Mouse (Mus musculus) myocyte (in vitro differentiated cells): ENCODE results near the gene Pcsk2. TPM values are rescaled to one million over a fixed set of nuclear protein-coding genes. Genes with fewer than 3 reads are reported as not detected.

Experiments
- H3K27me3 ChIP-seq: one replicate; pipeline ENCODE4 v1.6.1; 2011; ENCODE audit not compliant: control insufficient read depth, insufficient read depth, insufficient read length
- H3K36me3 ChIP-seq: one replicate; pipeline ENCODE4 v1.6.1; 2011; ENCODE audit not compliant: control insufficient read depth, insufficient read depth
- H3K4me2 ChIP-seq: one replicate; pipeline ENCODE4 v1.6.1; 2011; ENCODE audit warnings: low read depth, control low read depth
- H3K4me3 ChIP-seq: one replicate; pipeline ENCODE4 v1.5.1; 2011; ENCODE audit warnings: mild to moderate bottlenecking, control low read depth, moderate library complexity
- H3K79me2 ChIP-seq: one replicate; pipeline ENCODE4 v1.6.1; 2011; ENCODE audit not compliant: control insufficient read depth, insufficient read depth
- H3ac ChIP-seq: one replicate; pipeline ENCODE4 v1.6.1; 2011; ENCODE audit not compliant: control insufficient read depth, insufficient read length
- CEBPB ChIP-seq: IDR thresholded peaks from 2 replicates; pipeline ENCODE4 v1.6.1; 2011; ENCODE audit warnings: mild to moderate bottlenecking, moderate library complexity; ENCODE audit not compliant: poor library complexity, insufficient read depth, severe bottlenecking
- E2F4 ChIP-seq: IDR thresholded peaks from one replicate; pipeline ENCODE4 v1.6.1; 2011; ENCODE audit warnings: mild to moderate bottlenecking, control low read depth, moderate library complexity; ENCODE audit not compliant: insufficient read depth
- MAX ChIP-seq: IDR thresholded peaks from one replicate; pipeline ENCODE4 v1.6.1; 2011; ENCODE audit warnings: low read depth, mild to moderate bottlenecking, control low read depth
- MYOD1 ChIP-seq, 3 experiments: IDR thresholded peaks; one replicate each; pipeline ENCODE4 v1.6.1; 2011; ENCODE audit warnings: control low read depth in 2 of 3, low read depth in 2 of 3, mild to moderate bottlenecking in 2 of 3, moderate library complexity in 1 of 3; ENCODE audit not compliant: insufficient read length in 2 of 3, control insufficient read depth in 1 of 3
- MYOG ChIP-seq, 3 experiments: IDR thresholded peaks; one replicate each; pipeline ENCODE4 v1.6.1; 2011; ENCODE audit warnings: control low read depth in 2 of 3, low read depth in 2 of 3, mild to moderate bottlenecking in 2 of 3; ENCODE audit not compliant: insufficient read length in 2 of 3, control insufficient read depth in 1 of 3, insufficient read depth in 1 of 3
- POLR2A ChIP-seq: IDR thresholded peaks from one replicate; pipeline ENCODE4 v1.6.1; 2011; ENCODE audit warnings: low read depth, mild to moderate bottlenecking, control low read depth, moderate library complexity; ENCODE audit not compliant: insufficient read length
- POLR2AphosphoS2 ChIP-seq: IDR thresholded peaks from one replicate; pipeline ENCODE4 v1.6.1; 2011; ENCODE audit warnings: low read depth, control low read depth; ENCODE audit not compliant: insufficient read length
- REST ChIP-seq: IDR thresholded peaks from one replicate; pipeline ENCODE4 v1.6.1; 2011; ENCODE audit warnings: mild to moderate bottlenecking, control low read depth, moderate library complexity; ENCODE audit not compliant: insufficient read depth, insufficient read length
- SRF ChIP-seq: IDR thresholded peaks from one replicate; pipeline ENCODE4 v1.6.1; 2011; ENCODE audit warnings: low read depth; ENCODE audit not compliant: control insufficient read depth, insufficient read length
- TCF12 ChIP-seq: IDR thresholded peaks from one replicate; pipeline ENCODE4 v1.6.1; 2011; ENCODE audit warnings: mild to moderate bottlenecking, control low read depth; ENCODE audit not compliant: poor library complexity, insufficient read depth, severe bottlenecking
- TCF3 ChIP-seq: IDR thresholded peaks from one replicate; pipeline ENCODE4 v1.6.1; 2011; ENCODE audit warnings: low read depth, control low read depth; ENCODE audit not compliant: insufficient read length
- USF1 ChIP-seq: IDR thresholded peaks from one replicate; pipeline ENCODE4 v1.6.1; 2011; ENCODE audit warnings: low read depth, mild to moderate bottlenecking, control low read depth, moderate library complexity
- polyA plus RNA-seq: library from polyadenylated mRNA; unstranded; fragments of >200 nt; fragmentation: generic; extraction: Trizol; gene quantifications from one replicate; pipeline ENCODE4 v1.2.1, GENCODE M21; 2012; ENCODE audit warnings: missing spikeins

Pcsk2 gene
- polyA plus RNA-seq, 1 experiment: 0.01 TPM

DNA sequence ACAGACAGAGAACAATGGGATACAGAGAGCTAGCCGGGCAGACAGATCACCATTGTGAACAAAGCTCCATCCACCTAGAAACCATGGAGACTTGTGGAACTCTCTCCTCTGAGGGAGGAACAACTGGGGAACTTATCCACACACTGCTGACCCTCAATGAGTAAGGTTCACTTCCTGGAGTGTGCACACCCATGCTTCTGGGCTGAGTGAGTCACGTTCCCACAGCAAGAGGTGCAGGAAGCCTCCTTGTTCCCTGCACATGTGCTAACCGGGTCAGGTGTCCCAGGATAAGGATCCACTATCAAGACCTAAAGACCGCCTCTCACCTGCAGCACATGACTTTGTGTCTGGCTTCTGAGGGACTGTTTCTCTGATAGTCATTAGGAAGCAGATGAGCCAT lies 307.5 kb downstream of the Pcsk2 start:
- Histone ChIP-seq H3K4me3 (no peak overlapping the region), H3K79me2 (no peaks in the 10 kb centered on the region), H3K36me3 (no peaks in the 10 kb centered on the region), H3K4me2 (no peak overlapping the region), H3K27me3 (no peaks in the 10 kb centered on the region), H3ac (no peak overlapping the region)
- no peak for TF ChIP-seq TCF12
- no peak for TF ChIP-seq USF1
- no peak for TF ChIP-seq SRF
- TF ChIP-seq REST: no peak
- no peak for TF ChIP-seq CEBPB
- TF ChIP-seq MAX: no peak
- no peak for TF ChIP-seq TCF3

DNA sequence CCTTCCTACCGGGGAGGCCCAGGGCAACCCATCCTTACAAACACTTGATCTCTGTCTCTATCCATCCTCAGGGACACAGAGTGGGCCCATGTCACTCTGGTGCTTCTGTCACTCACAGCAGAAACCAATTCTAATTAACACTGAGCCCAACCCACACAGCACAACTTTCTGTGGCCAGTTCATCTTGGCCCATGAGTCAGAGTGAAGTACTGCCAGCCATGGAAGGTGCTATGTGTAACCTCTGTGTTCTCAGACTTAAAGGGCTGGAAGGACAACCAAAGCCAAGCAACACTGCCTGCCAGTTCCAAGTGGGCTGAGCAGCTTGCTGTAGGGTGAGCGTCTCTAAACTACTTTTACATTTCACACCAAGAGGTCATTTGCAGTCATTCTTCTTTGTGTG lies 313.2 kb downstream of the Pcsk2 start:
- Histone ChIP-seq H3K36me3 (no peaks in the 10 kb centered on the region), H3K4me2 (no peak overlapping the region), H3K79me2 (no peaks in the 10 kb centered on the region), H3ac (no peak overlapping the region), H3K4me3 (no peak overlapping the region), H3K27me3 (peaks cover 11% of the 10 kb centered on the region)
- TF ChIP-seq MAX: no peak
- no peak for TF ChIP-seq MYOG (IDR thresholded peaks at IDR 0.05; ENCODE audit: control insufficient read depth in 1 of 3, insufficient read depth in 1 of 3, insufficient read length in 2 of 3, low read depth in 2 of 3)
- no peak for TF ChIP-seq CEBPB
- TF ChIP-seq USF1: no peak
- no peak for TF ChIP-seq REST
- TF ChIP-seq SRF: no peak
- no peak for TF ChIP-seq MYOD1 (IDR thresholded peaks at IDR 0.05; ENCODE audit: control insufficient read depth in 1 of 3, insufficient read length in 2 of 3, low read depth in 2 of 3)
- TF ChIP-seq TCF3: no peak
- TF ChIP-seq TCF12: no peak
- no peak for TF ChIP-seq POLR2AphosphoS2
- no peak for TF ChIP-seq E2F4

DNA sequence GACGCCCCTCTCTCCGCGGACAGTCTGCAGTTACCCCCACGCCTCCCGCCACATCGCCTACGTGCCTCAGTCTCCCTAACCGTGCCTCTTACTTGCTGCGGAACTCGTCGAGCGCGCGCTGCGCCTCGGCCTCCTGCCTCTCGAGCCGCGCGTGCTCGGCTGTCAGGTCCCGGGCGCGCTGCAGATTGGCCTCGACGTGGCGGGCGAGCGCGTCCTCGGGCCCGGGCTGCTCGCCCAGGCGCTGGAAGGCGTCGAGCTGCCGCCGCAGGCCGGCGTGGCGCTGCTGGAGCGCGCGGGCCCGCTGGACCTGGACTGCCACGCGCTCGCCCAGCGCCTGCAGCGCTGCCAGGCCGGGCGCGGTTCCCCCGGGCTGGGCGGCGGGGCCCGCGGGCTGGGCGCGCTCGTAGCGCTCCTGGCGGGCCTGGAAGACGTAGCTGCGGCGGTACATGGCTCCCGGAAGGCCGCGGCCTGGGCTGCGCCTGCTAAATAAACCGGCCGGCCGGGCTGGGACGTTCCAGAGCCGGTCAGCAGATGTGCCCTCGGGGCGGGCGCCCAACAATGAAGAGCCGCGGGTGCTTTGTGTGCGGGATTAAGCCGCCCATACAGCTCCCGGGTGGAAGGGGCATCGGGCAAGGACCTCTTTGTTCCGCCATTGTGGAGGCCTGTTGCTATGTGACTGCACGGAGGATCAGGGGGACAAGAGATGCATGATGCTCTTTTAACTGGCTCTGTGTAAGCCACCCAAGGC lies 316.7 kb downstream of the Pcsk2 start, which contains the start of gene Bfsp1:
Gene Bfsp1 (minus strand): TSS at position 690 of the 748 bp plus-strand sequence.
- no peak within 1 kb of the TSS for H3K4me2 ChIP-seq
- no peak within 1 kb of the TSS for H3ac ChIP-seq
- H3K79me2 ChIP-seq: no peaks in the 10 kb centered on the region
- H3K36me3 ChIP-seq: no peaks in the 10 kb centered on the region
- peaks cover 11% of the 10 kb centered on the region for H3K27me3 ChIP-seq
- no peak for TF ChIP-seq POLR2AphosphoS2
- no peak within 1 kb of the TSS for H3K4me3 ChIP-seq

DNA sequence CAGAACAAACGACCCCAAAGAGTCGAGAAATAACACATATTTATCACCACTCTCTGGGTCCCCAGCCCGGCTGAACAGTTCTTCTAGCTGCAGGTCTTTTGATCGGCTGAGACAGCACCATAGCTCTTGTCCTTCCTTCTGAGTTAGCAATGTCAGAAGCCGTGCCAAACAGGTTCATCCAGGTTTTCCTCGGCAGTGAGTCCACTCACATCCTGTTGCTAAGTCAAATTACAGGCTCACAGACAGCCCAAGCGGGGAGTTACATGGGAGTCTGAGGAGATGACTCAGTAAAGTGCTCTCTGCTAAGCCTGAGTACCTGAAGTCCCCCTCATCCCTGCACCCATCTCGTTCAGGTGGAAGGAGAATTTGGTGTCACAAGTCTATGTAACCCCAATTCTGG lies 318.6 kb downstream of the Pcsk2 start:
- Histone ChIP-seq H3K4me2 (no peak overlapping the region), H3K36me3 (no peaks in the 10 kb centered on the region), H3K27me3 (peaks cover 11% of the 10 kb centered on the region), H3ac (no peak overlapping the region), H3K79me2 (no peaks in the 10 kb centered on the region), H3K4me3 (no peak overlapping the region)
- no peak for TF ChIP-seq REST
- no peak for TF ChIP-seq CEBPB
- TF ChIP-seq MAX: no peak
- no peak for TF ChIP-seq MYOG (IDR thresholded peaks at IDR 0.05; ENCODE audit: control insufficient read depth in 1 of 3, insufficient read depth in 1 of 3, insufficient read length in 2 of 3, low read depth in 2 of 3)
- no peak for TF ChIP-seq MYOD1 (IDR thresholded peaks at IDR 0.05; ENCODE audit: control insufficient read depth in 1 of 3, insufficient read length in 2 of 3, low read depth in 2 of 3)
- TF ChIP-seq USF1: no peak
- no peak for TF ChIP-seq TCF3
- TF ChIP-seq E2F4: no peak
- TF ChIP-seq POLR2A: no peak
- TF ChIP-seq POLR2AphosphoS2: no peak
- TF ChIP-seq SRF: no peak
- no peak for TF ChIP-seq TCF12
